Mouse (Mus musculus): ENCODE measurements around the gene Znrf3. TPM values are rescaled to one million over a fixed set of nuclear protein-coding genes. Genes with fewer than 3 reads are reported as not detected.

Znrf3 gene
- polyA plus RNA-seq, 1 experiment from 2014 or later, result 12.3 TPM

DNA sequence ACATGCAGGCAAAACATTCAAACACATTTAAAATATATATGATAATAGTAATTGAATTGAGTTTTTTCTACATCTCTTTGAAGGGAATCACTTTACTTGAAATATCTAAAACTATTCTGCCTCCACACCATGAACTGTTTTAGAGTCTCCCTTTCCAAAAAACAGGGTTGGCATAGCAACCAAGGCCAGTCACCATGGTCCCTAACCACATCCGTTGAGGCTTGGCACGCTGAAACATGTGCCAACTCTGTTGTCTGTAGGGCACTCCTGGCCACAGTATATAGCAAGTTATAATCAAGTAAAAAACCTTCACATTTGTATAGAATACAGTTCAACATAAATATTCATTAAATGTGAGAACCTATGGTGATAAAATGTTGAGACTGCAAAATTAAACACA lies 12.3 kb downstream of the Znrf3 start:
- 88% methylated on average over 2 of the region's 2 CpGs for WGBS
- no peaks in the 10 kb centered on the region for H3K36me3 ChIP-seq (ENCODE audit: control insufficient read depth, insufficient read depth, low read length)
- no peak overlapping the region for H3K9ac ChIP-seq (ENCODE audit: low read length)
- peaks cover 2% of the 10 kb centered on the region; the same call in 1 of the 2 replicates for H3K4me1 ChIP-seq (ENCODE audit: control insufficient read depth, insufficient read depth, low read length)
- H3K27me3 ChIP-seq (ENCODE audit: control insufficient read depth, insufficient read depth, low read length), result no peaks in the 10 kb centered on the region
- no peak overlapping the region for H3K4me3 ChIP-seq (ENCODE audit: low read depth, low read length)
- no peaks in the 10 kb centered on the region for H3K9me3 ChIP-seq (ENCODE audit: control insufficient read depth, low read length)
- no peak overlapping the region for H3K4me2 ChIP-seq (ENCODE audit: low read depth, severe bottlenecking)
- ATAC-seq (ENCODE audit: insufficient number of reproducible peaks, low FRiP score, low TSS enrichment, low read depth), result no peak
- no peak overlapping the region for H3K27ac ChIP-seq (replicated peaks; ENCODE audit: low read depth, low read length)
- DNase-seq (ENCODE audit: low spot score), result no peak

DNA sequence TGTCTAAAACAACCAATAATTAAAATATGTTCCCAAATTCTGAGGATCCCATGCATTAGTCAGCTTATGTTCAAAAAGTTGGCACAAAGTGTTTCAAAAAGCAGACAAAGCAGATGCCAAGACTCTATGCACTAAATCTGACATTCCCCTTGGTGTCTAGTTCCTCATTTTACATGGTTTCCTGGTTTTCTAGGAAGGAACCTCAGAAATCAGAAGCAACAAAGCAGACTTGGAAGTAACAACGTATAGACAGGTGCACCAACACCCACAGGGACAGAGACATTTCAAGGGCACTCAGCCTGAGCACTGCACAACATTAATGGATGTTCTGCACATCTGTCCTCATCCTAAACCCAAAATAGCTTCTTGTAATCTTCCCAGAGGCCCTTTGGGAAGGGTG lies 13.8 kb downstream of the Znrf3 start:
- 68% methylated on average over 1 of the region's 1 CpGs for WGBS

DNA sequence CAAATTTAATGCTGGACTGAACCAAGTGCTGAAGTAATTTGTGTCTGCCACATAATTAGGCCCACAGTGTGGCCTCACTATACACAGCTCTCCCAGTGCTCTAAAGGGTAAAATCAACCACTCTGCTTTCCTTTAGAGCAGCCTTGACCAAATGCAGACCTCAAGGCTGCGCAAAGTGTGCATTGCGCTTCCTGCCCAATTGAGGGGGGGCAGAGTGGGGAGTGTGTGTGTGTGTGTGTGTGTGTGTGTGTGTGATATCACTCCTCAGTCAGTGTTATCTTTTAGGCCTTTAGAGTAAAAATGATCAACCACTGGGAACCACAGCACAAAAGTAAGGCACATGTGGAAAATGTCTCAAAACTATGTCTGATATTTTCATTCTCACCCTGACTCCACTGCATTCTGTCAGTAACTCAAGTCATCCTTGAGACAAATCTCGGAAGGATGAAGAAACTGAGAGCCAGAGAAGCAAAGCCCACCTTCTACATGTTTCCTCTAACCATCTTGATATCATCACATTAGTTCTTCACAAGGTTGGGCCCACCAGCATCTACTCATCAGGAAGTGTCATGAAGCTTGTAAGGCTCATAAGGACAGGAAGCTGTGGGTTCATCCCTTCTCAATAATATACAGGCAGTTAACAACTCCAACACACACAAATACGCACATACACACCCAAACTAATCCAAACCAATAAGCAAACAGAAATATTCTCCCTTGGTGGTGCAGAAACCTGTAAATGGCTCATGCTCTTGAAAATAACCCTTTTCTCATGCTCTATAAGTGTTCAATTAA lies 15.1 kb downstream of the Znrf3 start:
- H3K4me3 ChIP-seq (ENCODE audit: low read depth, low read length), result no peak overlapping the region
- no peaks in the 10 kb centered on the region for H3K27me3 ChIP-seq (ENCODE audit: control insufficient read depth, insufficient read depth, low read length)
- DNase-seq (ENCODE audit: low spot score), result no peak
- H3K9me3 ChIP-seq (ENCODE audit: control insufficient read depth, low read length), result no peaks in the 10 kb centered on the region
- no peak for ATAC-seq (ENCODE audit: insufficient number of reproducible peaks, low FRiP score, low TSS enrichment, low read depth)
- no peak overlapping the region for H3K4me2 ChIP-seq (ENCODE audit: low read depth, severe bottlenecking)
- H3K9ac ChIP-seq (ENCODE audit: low read length), result no peak overlapping the region
- H3K36me3 ChIP-seq (ENCODE audit: control insufficient read depth, insufficient read depth, low read length), result no peaks in the 10 kb centered on the region
- peaks cover 12% of the 10 kb centered on the region; the same call in 1 of the 2 replicates for H3K4me1 ChIP-seq (ENCODE audit: control insufficient read depth, insufficient read depth, low read length)
- no peak overlapping the region for H3K27ac ChIP-seq (replicated peaks; ENCODE audit: low read depth, low read length)
- 81% methylated on average over 4 of the region's 4 CpGs for WGBS

More for the DNA sequence above, 13.8 kb downstream of the Znrf3 start:
- Histone ChIP-seq H3K4me3 (ENCODE audit: low read depth, low read length) (no peak overlapping the region), H3K27me3 (ENCODE audit: control insufficient read depth, insufficient read depth, low read length) (no peaks in the 10 kb centered on the region), H3K9me3 (ENCODE audit: control insufficient read depth, low read length) (no peaks in the 10 kb centered on the region), H3K9ac (ENCODE audit: low read length) (no peak overlapping the region), H3K4me2 (ENCODE audit: low read depth, severe bottlenecking) (no peak overlapping the region), H3K4me1 (ENCODE audit: control insufficient read depth, insufficient read depth, low read length) (peaks cover 12% of the 10 kb centered on the region; the same call in 1 of the 2 replicates), H3K36me3 (ENCODE audit: control insufficient read depth, insufficient read depth, low read length) (no peaks in the 10 kb centered on the region), H3K27ac (replicated peaks; ENCODE audit: low read depth, low read length) (no peak overlapping the region)
- DNase-seq (ENCODE audit: low spot score), result no peak
- ATAC-seq (ENCODE audit: insufficient number of reproducible peaks, low FRiP score, low TSS enrichment, low read depth), result no peak

DNA sequence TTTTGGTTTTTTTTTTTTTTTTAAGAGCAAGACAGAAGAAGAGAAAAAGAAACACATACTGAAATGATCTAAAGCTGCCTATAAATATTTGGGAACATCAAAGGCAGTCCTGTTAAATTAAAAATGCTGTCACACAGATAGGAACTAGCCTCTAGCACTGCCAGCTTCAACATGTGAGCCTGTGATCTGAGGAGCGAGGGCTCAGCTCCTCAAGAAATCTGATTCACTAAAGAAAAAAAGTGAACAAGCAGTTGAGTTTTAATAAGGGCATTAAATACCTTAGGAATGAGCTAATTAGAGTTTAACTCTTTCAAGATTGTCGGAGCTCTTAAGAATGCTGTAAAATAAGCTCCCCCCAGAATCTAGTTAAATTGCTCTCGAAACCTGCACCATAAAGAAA lies 17.4 kb downstream of the Znrf3 start:
- H3K9me3 ChIP-seq (ENCODE audit: control insufficient read depth, low read length), result no peaks in the 10 kb centered on the region
- ATAC-seq (ENCODE audit: insufficient number of reproducible peaks, low FRiP score, low TSS enrichment, low read depth) (no peak), DNase-seq (ENCODE audit: low spot score) (no peak)
- H3K4me1 ChIP-seq (ENCODE audit: control insufficient read depth, insufficient read depth, low read length), result peaks cover 13% of the 10 kb centered on the region
- H3K27me3 ChIP-seq (ENCODE audit: control insufficient read depth, insufficient read depth, low read length), result no peaks in the 10 kb centered on the region
- H3K9ac ChIP-seq (ENCODE audit: low read length), result no peak overlapping the region
- 11% methylated on average over 3 of the region's 3 CpGs for WGBS
- no peaks in the 10 kb centered on the region for H3K36me3 ChIP-seq (ENCODE audit: control insufficient read depth, insufficient read depth, low read length)
- H3K27ac ChIP-seq (replicated peaks; ENCODE audit: low read depth, low read length), result no peak overlapping the region
- H3K4me2 ChIP-seq (ENCODE audit: low read depth, severe bottlenecking), result no peak overlapping the region
- no peak overlapping the region for H3K4me3 ChIP-seq (ENCODE audit: low read depth, low read length)

DNA sequence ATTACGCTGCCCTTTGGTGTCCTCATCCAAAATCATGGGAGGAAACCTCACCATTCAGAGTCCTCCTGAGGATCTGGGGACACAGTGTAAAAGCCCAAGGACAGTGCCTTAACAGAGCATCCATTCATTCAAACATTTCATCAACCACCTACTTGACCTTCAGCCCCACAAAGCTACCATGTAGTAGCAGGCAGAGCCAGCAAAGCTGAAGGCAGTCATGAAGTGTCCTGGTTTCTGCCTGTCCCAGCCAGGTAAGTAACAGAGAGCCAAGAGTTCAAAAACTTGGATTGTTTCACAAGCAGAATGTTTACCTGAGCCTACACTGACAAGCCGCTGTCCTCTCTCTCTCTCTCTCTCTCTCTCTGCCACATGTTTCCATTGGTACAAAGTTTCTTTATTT lies 18.3 kb downstream of the Znrf3 start:
- no peak overlapping the region for H3K4me2 ChIP-seq (ENCODE audit: low read depth, severe bottlenecking)
- no peak overlapping the region for H3K9ac ChIP-seq (ENCODE audit: low read length)
- no peaks in the 10 kb centered on the region for H3K27me3 ChIP-seq (ENCODE audit: control insufficient read depth, insufficient read depth, low read length)
- DNase-seq (ENCODE audit: low spot score) (no peak), ATAC-seq (ENCODE audit: insufficient number of reproducible peaks, low FRiP score, low TSS enrichment, low read depth) (no peak)
- no peaks in the 10 kb centered on the region for H3K36me3 ChIP-seq (ENCODE audit: control insufficient read depth, insufficient read depth, low read length)
- no peak overlapping the region for H3K4me3 ChIP-seq (ENCODE audit: low read depth, low read length)
- no peaks in the 10 kb centered on the region for H3K9me3 ChIP-seq (ENCODE audit: control insufficient read depth, low read length)
- 96% methylated on average over 2 of the region's 2 CpGs for WGBS
- no peak overlapping the region for H3K27ac ChIP-seq (replicated peaks; ENCODE audit: low read depth, low read length)
- H3K4me1 ChIP-seq (ENCODE audit: control insufficient read depth, insufficient read depth, low read length), result peaks cover 19% of the 10 kb centered on the region

DNA sequence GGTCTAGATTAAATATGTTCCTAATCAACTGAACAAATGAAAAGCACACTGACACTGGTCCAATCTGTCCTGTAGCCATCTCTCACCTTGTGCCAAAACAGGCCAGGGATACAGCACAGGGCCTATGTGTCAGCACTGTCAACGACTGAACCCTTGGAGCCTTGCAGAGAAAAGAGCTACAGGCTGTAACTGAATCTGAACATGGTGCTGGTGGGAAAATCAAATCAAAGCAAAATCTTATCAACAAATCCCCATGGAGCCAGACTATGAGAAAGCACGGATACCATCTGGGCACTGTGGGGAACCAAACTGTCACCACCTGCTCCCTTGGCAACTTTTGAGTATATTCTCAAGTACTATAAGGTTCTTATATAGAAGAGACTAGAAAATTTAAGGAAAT lies 19.5 kb downstream of the Znrf3 start:
- Histone ChIP-seq H3K9ac (ENCODE audit: low read length) (no peak overlapping the region), H3K4me1 (ENCODE audit: control insufficient read depth, insufficient read depth, low read length) (peaks cover 19% of the 10 kb centered on the region), H3K27ac (replicated peaks; ENCODE audit: low read depth, low read length) (no peak overlapping the region), H3K36me3 (ENCODE audit: control insufficient read depth, insufficient read depth, low read length) (no peaks in the 10 kb centered on the region), H3K9me3 (ENCODE audit: control insufficient read depth, low read length) (no peaks in the 10 kb centered on the region), H3K4me3 (ENCODE audit: low read depth, low read length) (no peak overlapping the region), H3K4me2 (ENCODE audit: low read depth, severe bottlenecking) (no peak overlapping the region), H3K27me3 (ENCODE audit: control insufficient read depth, insufficient read depth, low read length) (no peaks in the 10 kb centered on the region)
- WGBS, result 59% methylated on average over 2 of the region's 2 CpGs
- no peak for ATAC-seq (ENCODE audit: insufficient number of reproducible peaks, low FRiP score, low TSS enrichment, low read depth)
- DNase-seq (ENCODE audit: low spot score), result no peak

DNA sequence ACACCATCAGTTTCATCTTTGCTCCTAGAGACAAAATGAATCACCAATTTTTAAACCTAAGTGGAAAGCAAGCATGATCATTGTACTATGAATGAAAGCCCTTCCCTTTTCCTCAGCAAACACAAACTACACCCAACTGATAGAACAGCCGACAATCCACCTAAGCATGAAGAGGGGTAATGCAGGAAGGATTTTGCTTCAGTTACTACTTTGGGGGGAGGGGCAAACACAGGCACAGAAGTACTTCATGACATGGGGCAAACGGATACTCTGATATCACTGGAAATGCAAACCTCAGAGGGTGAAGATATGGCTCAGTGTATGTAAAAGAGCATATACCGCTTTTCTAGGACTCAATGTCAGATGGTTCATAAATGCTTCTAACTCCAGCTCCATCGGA lies 20.5 kb downstream of the Znrf3 start:
- Histone ChIP-seq H3K27ac (replicated peaks; ENCODE audit: low read depth, low read length) (no peak overlapping the region), H3K4me2 (ENCODE audit: low read depth, severe bottlenecking) (no peak overlapping the region), H3K4me1 (ENCODE audit: control insufficient read depth, insufficient read depth, low read length) (peaks cover 16% of the 10 kb centered on the region), H3K36me3 (ENCODE audit: control insufficient read depth, insufficient read depth, low read length) (no peaks in the 10 kb centered on the region), H3K27me3 (ENCODE audit: control insufficient read depth, insufficient read depth, low read length) (no peaks in the 10 kb centered on the region), H3K9ac (ENCODE audit: low read length) (no peak overlapping the region), H3K9me3 (ENCODE audit: control insufficient read depth, low read length) (no peaks in the 10 kb centered on the region), H3K4me3 (ENCODE audit: low read depth, low read length) (no peak overlapping the region)
- DNase-seq (ENCODE audit: low spot score) (no peak), ATAC-seq (ENCODE audit: insufficient number of reproducible peaks, low FRiP score, low TSS enrichment, low read depth) (no peak)
- 90% methylated on average over 4 of the region's 4 CpGs for WGBS

DNA sequence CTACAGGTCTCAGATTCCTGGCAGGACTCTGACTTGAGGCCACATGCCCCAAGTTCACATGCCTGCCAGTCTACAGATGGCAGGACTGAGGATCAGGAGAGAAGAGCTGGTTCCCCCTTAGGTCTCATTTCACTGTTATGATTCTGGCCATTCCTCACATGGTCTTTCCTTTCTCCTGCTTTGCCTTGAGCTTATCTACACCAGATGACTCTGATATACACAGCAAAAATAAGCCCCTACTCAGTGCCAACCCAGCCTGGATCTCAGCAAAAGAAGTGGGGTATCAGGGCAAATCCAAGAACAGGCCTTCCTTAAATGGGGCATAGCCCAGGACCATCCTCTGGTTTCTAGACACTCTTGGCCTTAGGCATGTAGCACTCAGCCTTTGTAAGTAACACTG lies 21.6 kb downstream of the Znrf3 start:
- H3K4me2 ChIP-seq (ENCODE audit: low read depth, severe bottlenecking), result no peak overlapping the region
- H3K9me3 ChIP-seq (ENCODE audit: control insufficient read depth, low read length), result no peaks in the 10 kb centered on the region
- DNase-seq (ENCODE audit: low spot score) (no peak), ATAC-seq (ENCODE audit: insufficient number of reproducible peaks, low FRiP score, low TSS enrichment, low read depth) (no peak)
- no peak overlapping the region for H3K27ac ChIP-seq (replicated peaks; ENCODE audit: low read depth, low read length)
- no peak overlapping the region for H3K9ac ChIP-seq (ENCODE audit: low read length)
- H3K36me3 ChIP-seq (ENCODE audit: control insufficient read depth, insufficient read depth, low read length), result no peaks in the 10 kb centered on the region
- H3K27me3 ChIP-seq (ENCODE audit: control insufficient read depth, insufficient read depth, low read length), result no peaks in the 10 kb centered on the region
- H3K4me3 ChIP-seq (ENCODE audit: low read depth, low read length), result no peak overlapping the region
- H3K4me1 ChIP-seq (ENCODE audit: control insufficient read depth, insufficient read depth, low read length), result peaks cover 16% of the 10 kb centered on the region

DNA sequence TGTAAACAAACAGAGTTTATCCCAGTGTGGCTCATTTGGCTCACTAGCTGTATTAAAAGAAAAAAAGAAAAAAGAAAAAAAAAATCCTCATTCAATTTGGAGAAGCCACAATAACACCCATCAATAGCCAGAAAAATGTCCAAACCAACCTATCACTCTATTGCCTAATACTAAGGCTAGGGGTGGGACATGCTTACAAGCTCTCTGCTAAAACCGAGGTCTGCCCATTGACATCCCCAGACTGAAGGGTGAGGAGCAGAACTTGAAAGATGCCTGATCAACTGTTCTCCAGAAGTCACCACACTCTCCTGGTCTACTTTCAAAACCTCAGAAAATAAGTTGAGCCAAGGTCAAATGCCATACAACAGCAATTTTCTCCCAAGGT lies 22.4 kb downstream of the Znrf3 start:
- DNase-seq (ENCODE audit: low spot score) (no peak), ATAC-seq (ENCODE audit: insufficient number of reproducible peaks, low FRiP score, low TSS enrichment, low read depth) (no peak)
- H3K9ac ChIP-seq (ENCODE audit: low read length), result no peak overlapping the region
- no peaks in the 10 kb centered on the region for H3K36me3 ChIP-seq (ENCODE audit: control insufficient read depth, insufficient read depth, low read length)
- WGBS, result 73% methylated on average over 1 of the region's 1 CpGs
- no peak overlapping the region for H3K4me2 ChIP-seq (ENCODE audit: low read depth, severe bottlenecking)
- no peak overlapping the region for H3K4me3 ChIP-seq (ENCODE audit: low read depth, low read length)
- H3K4me1 ChIP-seq (ENCODE audit: control insufficient read depth, insufficient read depth, low read length), result peaks cover 16% of the 10 kb centered on the region
- no peaks in the 10 kb centered on the region for H3K27me3 ChIP-seq (ENCODE audit: control insufficient read depth, insufficient read depth, low read length)
- H3K27ac ChIP-seq (replicated peaks; ENCODE audit: low read depth, low read length), result no peak overlapping the region
- no peaks in the 10 kb centered on the region for H3K9me3 ChIP-seq (ENCODE audit: control insufficient read depth, low read length)
